Mouse (Mus musculus): ENCODE data around the gene Esp15.
"Not testable (repeated sequence)": the region's sequence is repeated elsewhere in the genome, so short reads cannot be mapped to it uniquely, and the experiment has no call there.

The Esp15 gene

DNA sequence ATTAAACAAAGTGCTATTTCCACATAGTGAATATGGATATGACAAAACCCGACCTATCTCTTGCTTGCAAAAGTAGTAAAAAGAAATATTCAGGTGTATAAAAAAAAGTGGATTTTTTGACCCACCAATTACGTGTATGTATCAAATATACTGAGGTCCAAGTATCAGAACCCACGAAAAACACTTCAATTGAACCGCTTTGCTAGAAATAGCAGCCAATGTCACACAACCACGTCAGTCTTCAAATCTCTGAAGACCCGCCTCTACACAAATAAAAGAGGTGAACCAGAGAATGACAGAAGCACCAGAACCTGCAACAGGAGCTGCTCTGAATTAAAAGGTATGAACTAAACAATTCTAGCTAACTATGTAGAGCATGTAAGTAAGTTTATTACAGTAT is at the start of gene Esp15:
TSS of gene Esp15 (plus strand) at position 301 of the 400 bp plus-strand sequence.
- not testable (repeated sequence) for DNase-seq

DNA sequence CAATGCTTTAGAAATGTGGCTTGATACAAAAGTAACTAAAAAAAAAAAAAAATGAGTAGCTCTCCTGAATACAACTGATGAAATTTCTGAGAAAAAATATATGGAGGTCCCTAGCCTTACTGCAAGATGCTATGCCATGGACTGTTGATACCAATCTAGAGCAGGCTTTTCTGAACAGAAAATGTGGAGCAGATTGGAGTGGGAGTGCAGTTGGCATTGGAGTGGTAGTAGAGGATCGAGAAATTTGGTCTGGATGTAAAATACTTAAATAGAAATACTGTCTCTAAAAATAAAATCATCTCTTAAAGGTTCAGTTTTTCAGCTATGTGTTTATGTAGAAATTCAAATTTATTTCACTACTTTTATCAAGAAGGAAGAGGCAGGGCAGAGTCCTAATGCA is 49.2 kb upstream of the Esp15 start:
- no peak for DNase-seq
